Mouse (Mus musculus) A20 (cell line): Measurements from ENCODE around the gene Mmadhc.

ENCODE experiments used
- DNase-seq: peaks from one replicate; pipeline ENCODE4 v3.0.0-alpha.2; 2011; ENCODE audit warnings: low read depth, low spot score

The Mmadhc gene

GRCm38 (mm10) chr2:50296109-50296986 lies at the start of gene Mmadhc:
Gene Mmadhc (minus strand): TSS chr2:50296801.
- peak; percentile 92 for DNase-seq

- DNase-seq = no peak
Observed at GRCm38 (mm10) chr2:50343598-50343997, 47.0 kb upstream of the Mmadhc start.

DNA sequence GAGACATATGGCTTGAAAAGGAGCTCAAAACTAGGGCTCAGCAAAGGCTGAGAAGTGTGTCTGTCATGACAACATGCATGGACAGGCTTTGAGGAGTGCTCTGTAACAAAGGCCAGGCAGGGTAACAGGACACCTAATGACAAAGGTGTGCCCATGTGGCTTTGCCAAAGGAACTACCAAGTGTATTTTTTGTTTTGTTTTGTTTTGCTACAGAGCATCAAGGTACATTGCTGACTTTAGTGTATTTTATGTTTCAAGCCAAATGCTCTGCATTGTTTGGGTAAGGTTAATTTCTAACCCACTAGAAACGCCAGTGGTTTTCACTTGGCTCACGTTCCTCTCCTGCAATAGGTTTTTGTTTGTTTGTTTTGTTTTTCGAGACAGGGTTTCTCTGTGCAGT lies 42.5 kb upstream of the Mmadhc start:
- DNase-seq = no peak

- DNase-seq = no peak
Observed at GRCm38 (mm10) chr2:50337596-50337995, 41.0 kb upstream of the Mmadhc start.

DNA sequence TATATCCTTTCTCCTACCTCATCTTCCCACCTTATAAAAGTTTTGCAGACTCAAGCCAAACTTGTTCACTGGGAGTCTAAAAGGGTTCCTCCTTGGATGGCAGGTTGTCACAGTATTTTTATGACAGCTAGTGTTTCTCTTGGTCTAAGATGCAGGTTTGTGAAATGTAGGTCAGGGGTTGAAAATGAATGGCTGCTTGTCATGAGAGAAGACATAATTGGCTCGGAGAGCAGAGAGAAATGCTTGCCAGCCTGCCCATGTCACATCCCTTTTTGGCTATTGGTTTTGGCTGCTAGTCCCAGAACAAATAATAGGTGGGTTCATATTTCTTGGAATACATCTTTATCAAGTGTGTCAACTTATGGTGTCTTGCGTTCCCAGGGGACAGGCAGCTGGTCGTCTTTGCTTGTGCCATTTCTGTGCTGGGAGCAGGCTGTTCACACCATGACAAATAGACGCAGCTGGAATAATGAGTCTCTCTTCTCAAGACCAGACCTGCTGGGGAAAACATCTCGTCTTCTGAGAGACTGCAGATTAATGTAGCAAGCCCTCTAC lies 35.2 kb upstream of the Mmadhc start:
- no peak for DNase-seq

DNA sequence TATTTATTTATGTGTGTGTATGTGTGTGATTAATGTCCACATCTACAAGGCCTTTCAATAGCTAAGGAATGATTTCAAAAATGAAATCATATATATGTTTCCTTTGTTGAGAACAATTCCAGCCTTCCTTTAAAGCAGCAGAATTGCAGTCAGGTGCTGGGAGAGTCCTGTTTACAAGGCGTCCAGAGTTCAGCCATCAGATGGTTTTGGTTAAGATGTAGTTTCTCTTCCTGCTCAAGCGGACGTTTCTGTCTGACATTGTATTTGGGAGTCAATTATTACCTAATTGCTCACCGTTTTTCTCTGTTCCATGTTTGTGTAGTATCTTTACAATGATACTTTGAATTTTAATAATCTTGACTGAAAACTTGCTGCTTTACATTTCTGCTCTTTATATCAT lies 31.6 kb upstream of the Mmadhc start:
- no peak for DNase-seq

- DNase-seq = peak; percentile 63
Observed at GRCm38 (mm10) chr2:50324799-50325198, 28.2 kb upstream of the Mmadhc start.

GRCm38 (mm10) chr2:50306663-50307320 lies 10.2 kb upstream of the Mmadhc start:
- DNase-seq = peak; percentile 64

- peak; percentile 25 for DNase-seq
Observed at GRCm38 (mm10) chr2:50304824-50305577, 8.4 kb upstream of the Mmadhc start.

GRCm38 (mm10) chr2:50296987-50297350 lies 368 bp upstream of the Mmadhc start:
- DNase-seq = no peak

- DNase-seq = peak; percentile 48
Observed at GRCm38 (mm10) chr2:50295562-50295961, 1.0 kb downstream of the Mmadhc start.

DNA sequence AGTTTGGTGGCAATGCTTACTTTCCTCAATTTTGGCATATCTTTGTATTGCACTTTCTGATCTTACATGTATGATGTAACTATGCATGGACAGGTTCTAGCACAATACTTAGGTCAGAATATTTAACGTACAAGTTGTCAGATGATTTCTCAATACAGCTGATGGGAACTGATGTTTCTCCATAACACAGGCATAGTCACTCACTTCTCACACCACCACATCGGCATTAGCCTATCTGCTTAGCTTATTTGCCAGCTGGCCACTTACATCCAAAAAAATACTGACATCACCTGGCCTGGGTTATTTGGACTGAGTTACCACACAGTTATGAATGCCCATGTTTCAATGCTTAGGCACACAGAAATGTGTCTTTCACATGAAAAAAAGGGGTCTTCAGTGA lies 2.5 kb downstream of the Mmadhc start:
- no peak for DNase-seq

GRCm38 (mm10) chr2:50293572-50293971 lies 3.0 kb downstream of the Mmadhc start:
- no peak for DNase-seq

DNA sequence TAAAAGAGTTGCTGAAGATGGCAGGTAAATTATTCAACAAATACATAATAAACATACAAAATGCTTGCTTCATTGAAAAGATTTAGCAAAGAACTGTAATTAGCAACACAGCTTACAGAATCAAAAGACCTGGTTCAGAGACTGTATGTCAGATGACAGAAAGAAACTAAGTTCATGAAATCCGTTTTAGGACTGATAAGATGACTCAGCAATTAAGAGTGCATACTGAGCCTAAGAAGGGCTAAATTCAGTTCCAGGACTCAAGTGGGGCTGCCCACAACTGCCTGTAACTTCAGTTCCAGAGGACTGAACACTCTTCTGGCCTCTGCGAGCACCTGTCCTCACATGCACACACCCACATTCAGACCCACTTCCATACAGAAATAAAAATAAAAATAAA lies 4.7 kb downstream of the Mmadhc start:
- peak; percentile 47 for DNase-seq

- peak; percentile 31 for DNase-seq
Observed at GRCm38 (mm10) chr2:50290754-50291153, 5.8 kb downstream of the Mmadhc start.

DNA sequence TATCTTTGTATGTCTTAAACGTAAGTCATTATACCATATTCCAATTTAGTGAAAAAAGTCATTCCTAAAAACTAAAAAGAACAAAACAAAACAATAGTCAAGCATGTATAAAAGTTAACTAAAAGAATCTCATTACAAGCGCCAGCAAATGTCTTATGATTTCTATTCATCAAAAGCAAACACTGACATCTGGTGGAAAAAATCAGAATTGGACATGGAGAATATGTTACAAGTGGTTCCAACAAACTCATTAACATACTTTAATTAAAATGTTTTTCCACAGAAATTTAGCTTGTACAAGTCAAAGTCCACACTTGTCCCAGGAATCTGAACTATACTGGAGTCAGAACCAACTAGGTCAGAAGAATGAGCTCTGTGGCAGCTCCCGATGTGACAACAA lies 11.8 kb downstream of the Mmadhc start:
- DNase-seq = peak; percentile 19

- no peak for DNase-seq
Observed at GRCm38 (mm10) chr2:50284040-50284439, 12.6 kb downstream of the Mmadhc start.

DNA sequence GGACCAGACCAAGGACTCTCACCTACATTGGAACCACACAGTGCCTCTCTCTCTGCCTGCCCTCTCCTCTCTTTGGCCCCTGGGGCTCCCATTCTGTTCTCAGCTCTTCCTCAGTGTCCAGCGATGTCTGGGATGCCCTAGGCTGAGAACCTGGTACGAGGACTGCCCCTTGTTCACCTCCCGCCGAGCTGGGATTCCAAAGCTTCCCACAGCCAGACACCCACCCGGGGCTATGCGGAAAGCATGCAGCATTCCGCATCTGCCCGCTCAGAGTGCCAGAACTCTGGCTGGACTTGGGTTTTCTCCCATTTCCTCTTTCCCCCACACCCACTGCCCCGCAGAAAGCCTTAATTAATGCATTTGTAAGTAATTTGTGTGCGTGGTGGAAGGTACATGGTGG lies 19.9 kb downstream of the Mmadhc start:
- no peak for DNase-seq

GRCm38 (mm10) chr2:50273415-50273814 lies 23.2 kb downstream of the Mmadhc start:
- no peak for DNase-seq

GRCm38 (mm10) chr2:50272165-50272564 lies 24.4 kb downstream of the Mmadhc start:
- peak; percentile 44 for DNase-seq

DNA sequence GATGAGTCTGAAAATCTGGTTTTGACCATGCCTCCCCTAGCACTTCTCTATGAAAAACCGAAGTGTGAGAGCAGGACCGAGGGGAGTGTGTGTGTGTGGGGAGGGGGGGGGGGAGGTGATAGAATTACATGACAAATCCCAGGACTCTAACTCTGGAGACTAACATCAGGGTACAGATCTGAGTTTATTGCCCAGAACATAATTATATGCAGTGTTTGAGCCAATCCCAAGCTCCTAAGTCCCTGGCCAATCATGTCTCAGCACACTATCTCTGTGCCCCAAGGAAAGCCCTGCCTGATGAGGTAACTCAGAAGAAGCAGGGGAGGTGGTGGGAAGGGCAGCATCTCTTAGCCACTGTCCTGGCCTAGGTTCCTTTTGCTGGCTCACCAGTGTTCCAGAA lies 28.1 kb downstream of the Mmadhc start:
- no peak for DNase-seq

- peak; percentile 21 for DNase-seq
Observed at GRCm38 (mm10) chr2:50267046-50267445, 29.6 kb downstream of the Mmadhc start.
